Mouse (Mus musculus) forebrain, embryonic 13.5 days (tissue): ENCODE data around the gene Nr1h4. TPM values are rescaled to one million over a fixed set of nuclear protein-coding genes. Genes with fewer than 3 reads are reported as not detected.

ENCODE experiments used
- ATAC-seq: fragments of 200-750 bp; cut with Nextera tagmentation; 2 replicates; pipeline ENCODE4 v1.8.0; 2017
- H3K27ac ChIP-seq: fragments of 300-500 bp; sonication (generic); 2 replicates; pipeline ENCODE4 v1.5.1; 2015; ENCODE audit warnings: inconsistent platforms, mild to moderate bottlenecking, moderate library complexity
- H3K27me3 ChIP-seq: fragments of 300-500 bp; sonication (generic); 2 replicates; pipeline ENCODE4 v1.6.1; 2015; ENCODE audit warnings: mild to moderate bottlenecking, inconsistent platforms
- H3K36me3 ChIP-seq: fragments of 300-500 bp; sonication (generic); 2 replicates; pipeline ENCODE4 v1.6.1; 2015; ENCODE audit warnings: mild to moderate bottlenecking, inconsistent platforms; ENCODE audit not compliant: poor library complexity, severe bottlenecking
- H3K4me1 ChIP-seq: fragments of 300-500 bp; sonication (generic); 2 replicates; pipeline ENCODE4 v1.6.1; 2015; ENCODE audit warnings: inconsistent platforms
- H3K4me2 ChIP-seq: fragments of 300-500 bp; sonication (generic); 2 replicates; pipeline ENCODE4 v1.6.1; 2015; ENCODE audit warnings: inconsistent platforms, mild to moderate bottlenecking, moderate library complexity
- H3K4me3 ChIP-seq: fragments of 300-500 bp; sonication (generic); 2 replicates; pipeline ENCODE4 v1.5.1; 2015; ENCODE audit warnings: mild to moderate bottlenecking, inconsistent platforms
- H3K9ac ChIP-seq: fragments of 300-500 bp; sonication (generic); 2 replicates; pipeline ENCODE4 v1.6.1; 2015; ENCODE audit warnings: mild to moderate bottlenecking, inconsistent platforms
- H3K9me3 ChIP-seq: fragments of 300-500 bp; sonication (generic); replicated peaks from 2 replicates; pipeline ENCODE4 v1.6.1; 2016; ENCODE audit warnings: inconsistent platforms
- WGBS: fragments of 180-500 bp; shearing (Covaris S2); methylation state at CpG from one replicate; pipeline ENCODE4 v1.1.7; 2015; 5-methylcytosine and 5-hydroxymethylcytosine counted together
- polyA plus RNA-seq: library from polyadenylated mRNA; unstranded; fragments of >200 nt; fragmentation: Nextera tagmentation; extraction: Ambion mirVana; gene quantifications from 2 replicates; pipeline ENCODE4 v1.2.1, GENCODE M21; 2015

The Nr1h4 gene
- polyA plus RNA-seq, 1 experiment from 2014 or later = 0.10 TPM

DNA sequence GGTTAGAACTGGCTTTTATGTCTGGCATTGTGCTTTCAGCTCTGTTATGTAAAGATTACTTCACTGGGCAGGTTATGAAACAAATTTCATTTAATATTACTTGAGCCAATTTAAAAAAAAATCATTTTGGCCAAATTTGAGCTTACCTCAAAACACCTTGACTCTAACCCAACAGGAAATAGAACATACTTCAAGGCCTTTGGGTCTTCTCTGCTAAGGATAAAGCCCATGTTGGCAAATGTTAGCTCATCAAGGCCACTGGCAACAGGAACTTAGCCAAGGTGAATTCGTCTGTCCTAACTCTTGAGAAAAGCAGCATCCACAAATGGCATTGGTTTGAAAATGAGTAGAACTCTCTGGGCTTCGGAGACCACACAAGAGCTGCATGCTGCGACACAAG, 43.1 kb downstream of the Nr1h4 start:
- no peaks in the 10 kb centered on the region for H3K9me3 ChIP-seq
- no peaks in the 10 kb centered on the region for H3K36me3 ChIP-seq
- WGBS = 82% methylated on average over 3 of the region's 3 CpGs
- no peak for ATAC-seq
- no peak overlapping the region for H3K27ac ChIP-seq
- H3K4me3 ChIP-seq = no peak overlapping the region
- H3K4me1 ChIP-seq = peaks cover 10% of the 10 kb centered on the region; the same call in 1 of the 2 replicates
- H3K4me2 ChIP-seq = no peak overlapping the region
- 0 out of 2 replicates have a peak, but pooled peaks cover 7% of the 10 kb centered on the region for H3K27me3 ChIP-seq
- no peak overlapping the region for H3K9ac ChIP-seq

DNA sequence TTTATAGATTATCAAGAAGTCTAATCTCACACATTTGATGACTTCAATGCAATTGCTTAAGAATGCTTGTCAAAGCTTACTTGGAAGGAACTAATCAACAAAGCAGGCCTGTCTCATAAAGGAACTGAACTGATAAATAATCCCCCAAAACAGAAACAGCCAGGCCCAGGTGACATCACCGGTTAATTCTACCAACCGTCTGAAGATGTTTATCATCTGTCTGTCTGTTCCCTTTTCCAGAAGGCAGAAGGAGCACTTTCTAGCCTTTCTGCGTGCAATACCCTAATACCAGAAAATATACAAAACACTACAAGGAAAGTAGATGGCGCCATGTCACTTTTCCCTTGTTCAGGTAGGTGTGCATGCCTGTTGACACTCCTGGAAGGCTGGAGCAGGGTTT, 43.9 kb downstream of the Nr1h4 start:
- Histone ChIP-seq H3K4me3 (no peak overlapping the region), H3K36me3 (no peaks in the 10 kb centered on the region), H3K27ac (no peak overlapping the region), H3K9ac (no peak overlapping the region), H3K4me1 (peaks cover 10% of the 10 kb centered on the region; the same call in 1 of the 2 replicates), H3K4me2 (no peak overlapping the region), H3K27me3 (0 out of 2 replicates have a peak, but pooled peaks cover 7% of the 10 kb centered on the region), H3K9me3 (no peaks in the 10 kb centered on the region)
- 79% methylated on average over 4 of the region's 4 CpGs for WGBS
- no peak for ATAC-seq

DNA sequence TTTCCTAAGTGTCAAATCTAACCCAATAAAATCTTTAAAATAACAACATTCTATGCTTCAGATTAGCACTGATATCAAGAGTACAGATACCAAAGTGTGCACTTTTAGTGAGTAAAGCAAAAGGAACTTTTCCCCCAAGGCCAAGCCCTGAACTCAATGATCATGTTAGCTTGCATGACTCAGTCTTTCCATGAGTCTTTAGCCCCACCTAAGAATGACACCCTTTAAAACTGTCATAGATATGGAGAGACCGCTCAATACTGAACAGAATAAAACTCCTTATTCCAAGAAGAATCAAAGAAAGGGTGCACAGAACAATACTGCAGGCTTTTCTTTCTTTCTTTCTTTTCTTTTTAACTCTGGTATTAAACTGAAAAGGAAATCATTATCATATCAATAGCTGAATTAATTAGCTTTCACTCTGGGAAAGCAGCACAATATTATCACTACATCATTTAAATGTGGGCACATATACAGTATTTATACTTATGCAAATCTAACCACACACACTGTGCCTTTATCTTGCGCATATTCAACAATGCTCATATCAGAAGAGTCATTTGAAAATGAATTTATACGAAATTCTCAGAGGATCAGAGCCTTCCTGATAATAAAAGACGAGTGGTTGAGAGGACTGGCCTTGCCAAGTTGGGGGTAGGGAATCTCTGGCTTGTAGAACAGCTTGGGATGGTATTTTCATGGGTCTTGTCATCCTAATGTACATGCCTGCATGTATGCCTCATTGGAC, 46.2 kb downstream of the Nr1h4 start:
- Histone ChIP-seq H3K4me3 (no peak overlapping the region), H3K9ac (no peak overlapping the region), H3K27ac (peak overlapping the region; percentile 14; the same call in 1 of the 2 replicates), H3K36me3 (no peaks in the 10 kb centered on the region), H3K9me3 (no peaks in the 10 kb centered on the region), H3K4me2 (no peak overlapping the region), H3K27me3 (0 out of 2 replicates have a peak, but pooled peaks cover 2% of the 10 kb centered on the region), H3K4me1 (peaks cover 15% of the 10 kb centered on the region; the same call in 1 of the 2 replicates)
- 12% methylated on average over 4 of the region's 4 CpGs for WGBS
- peak; percentile 89 for ATAC-seq

DNA sequence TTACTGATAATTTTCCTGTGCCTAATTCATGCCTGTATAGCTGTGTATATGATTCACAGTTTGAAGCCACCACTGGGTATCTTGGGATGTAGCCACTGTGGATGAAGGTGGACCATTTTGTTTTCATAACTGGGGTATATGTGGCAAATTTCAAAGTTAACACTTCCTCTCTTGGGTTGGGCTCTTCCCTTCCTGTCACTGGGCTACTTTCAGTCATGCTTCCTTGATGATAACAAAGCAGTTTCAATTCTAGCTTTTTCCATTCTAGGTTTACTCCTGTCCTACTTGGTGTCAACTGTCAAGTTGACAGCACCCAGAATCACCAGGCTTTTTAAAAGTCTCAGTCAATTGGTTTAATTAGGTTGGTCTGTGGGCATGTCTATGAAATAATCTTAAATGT, 48.5 kb downstream of the Nr1h4 start:
- Histone ChIP-seq H3K27ac (no peak overlapping the region), H3K36me3 (no peaks in the 10 kb centered on the region), H3K27me3 (0 out of 2 replicates have a peak, but pooled peaks cover 2% of the 10 kb centered on the region), H3K9ac (no peak overlapping the region), H3K4me2 (no peak overlapping the region), H3K4me1 (peaks cover 21% of the 10 kb centered on the region), H3K9me3 (no peaks in the 10 kb centered on the region), H3K4me3 (no peak overlapping the region)
- no peak for ATAC-seq

DNA sequence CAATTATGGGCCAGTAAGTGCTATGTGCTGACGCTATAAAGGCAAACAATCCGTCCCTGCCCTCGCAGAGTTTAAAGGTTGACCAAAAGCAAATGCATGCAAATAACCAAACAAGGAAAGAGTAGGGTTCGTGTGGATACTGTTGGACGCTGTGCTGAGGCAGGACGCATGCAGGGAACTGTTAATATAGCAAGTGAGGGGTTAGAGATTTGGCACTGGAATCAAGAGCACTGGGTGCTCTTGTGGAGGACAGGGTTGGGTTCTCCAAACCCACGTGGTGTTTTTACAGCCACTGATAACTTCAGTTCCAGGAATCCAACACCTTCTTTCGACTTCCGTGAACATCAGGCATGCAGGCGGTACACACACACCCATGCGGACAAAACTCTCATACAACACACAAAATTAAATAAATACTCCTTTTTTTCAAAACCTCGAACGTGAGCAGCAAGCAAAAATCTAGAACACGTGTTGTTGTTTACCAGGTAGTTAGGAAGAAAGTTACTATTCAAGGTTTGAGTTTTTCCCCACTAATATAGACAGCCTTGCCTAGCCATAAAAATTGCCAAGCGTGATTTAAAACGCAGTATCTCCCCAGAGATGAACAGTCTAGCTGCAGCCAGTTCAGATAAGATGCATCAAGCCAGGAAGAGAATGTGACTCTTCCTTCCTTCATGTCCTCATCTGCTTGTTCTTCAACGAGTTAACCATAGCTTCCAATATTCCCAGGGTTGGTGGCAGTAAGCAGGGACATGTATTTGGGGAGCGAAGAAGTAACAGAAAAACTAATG, 49.4 kb downstream of the Nr1h4 start:
- Histone ChIP-seq H3K4me3 (no peak overlapping the region), H3K36me3 (no peaks in the 10 kb centered on the region), H3K9me3 (no peaks in the 10 kb centered on the region), H3K27ac (no peak overlapping the region), H3K4me2 (no peak overlapping the region), H3K4me1 (peaks cover 21% of the 10 kb centered on the region), H3K27me3 (no peaks in the 10 kb centered on the region), H3K9ac (no peak overlapping the region)
- ATAC-seq = no peak
- 91% methylated on average over 18 of the region's 18 CpGs for WGBS

DNA sequence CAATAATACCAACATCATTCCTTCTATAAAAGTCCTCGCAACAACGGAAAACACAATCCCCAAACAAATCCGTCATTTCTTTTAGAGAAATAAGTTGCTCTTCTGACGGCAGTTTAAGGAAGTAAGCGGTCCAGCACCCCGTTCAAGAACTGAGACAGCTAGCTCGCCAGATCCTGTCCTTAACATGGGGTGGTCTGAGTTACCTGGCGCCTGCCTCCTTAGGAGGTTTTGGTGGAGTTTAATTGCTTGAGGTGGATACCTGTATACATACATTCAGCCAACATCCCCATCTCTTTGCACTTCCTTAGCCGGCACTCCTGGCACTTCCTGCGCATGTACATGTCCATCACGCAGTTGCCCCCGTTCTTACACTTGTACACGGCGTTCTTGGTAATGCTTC, 50.3 kb downstream of the Nr1h4 start:
- Histone ChIP-seq H3K9me3 (no peaks in the 10 kb centered on the region), H3K36me3 (no peaks in the 10 kb centered on the region), H3K4me3 (no peak overlapping the region), H3K27me3 (no peaks in the 10 kb centered on the region), H3K4me2 (no peak overlapping the region), H3K27ac (no peak overlapping the region), H3K9ac (no peak overlapping the region), H3K4me1 (peaks cover 21% of the 10 kb centered on the region)
- 81% methylated on average over 14 of the region's 14 CpGs for WGBS
- no peak for ATAC-seq

DNA sequence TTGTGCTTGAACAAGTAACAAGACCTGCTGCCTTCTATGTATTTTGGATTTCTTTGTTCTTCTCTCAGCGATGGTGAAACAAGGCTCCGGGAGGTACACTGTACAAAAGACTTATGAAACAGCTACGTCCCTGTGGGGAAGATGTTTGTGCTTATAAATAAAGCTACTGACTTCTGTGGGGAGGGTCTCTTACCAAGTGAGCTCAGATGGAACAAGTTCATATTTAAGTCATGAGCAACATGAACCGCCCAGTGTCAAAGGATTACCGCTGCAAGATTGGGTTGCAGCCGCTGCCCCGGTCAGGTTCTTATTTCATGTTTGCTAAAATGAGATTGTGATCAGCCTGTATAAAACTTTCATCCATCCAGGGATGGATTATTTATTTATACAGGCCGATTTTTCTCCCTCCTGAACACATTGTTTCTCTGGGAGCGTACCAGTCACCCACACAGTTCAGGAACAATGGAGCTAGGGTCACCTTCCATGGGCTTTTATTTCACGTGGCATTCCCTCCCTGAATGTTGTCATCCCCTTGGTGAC, 51.2 kb downstream of the Nr1h4 start:
- H3K4me1 ChIP-seq = peaks cover 15% of the 10 kb centered on the region
- H3K9ac ChIP-seq = no peak overlapping the region
- no peaks in the 10 kb centered on the region for H3K27me3 ChIP-seq
- 18% methylated on average over 10 of the region's 10 CpGs for WGBS
- no peak overlapping the region for H3K4me3 ChIP-seq
- peak overlapping the region; percentile 17 for H3K4me2 ChIP-seq
- no peaks in the 10 kb centered on the region for H3K36me3 ChIP-seq
- H3K27ac ChIP-seq = no peak overlapping the region
- no peak for ATAC-seq
- H3K9me3 ChIP-seq = no peaks in the 10 kb centered on the region

DNA sequence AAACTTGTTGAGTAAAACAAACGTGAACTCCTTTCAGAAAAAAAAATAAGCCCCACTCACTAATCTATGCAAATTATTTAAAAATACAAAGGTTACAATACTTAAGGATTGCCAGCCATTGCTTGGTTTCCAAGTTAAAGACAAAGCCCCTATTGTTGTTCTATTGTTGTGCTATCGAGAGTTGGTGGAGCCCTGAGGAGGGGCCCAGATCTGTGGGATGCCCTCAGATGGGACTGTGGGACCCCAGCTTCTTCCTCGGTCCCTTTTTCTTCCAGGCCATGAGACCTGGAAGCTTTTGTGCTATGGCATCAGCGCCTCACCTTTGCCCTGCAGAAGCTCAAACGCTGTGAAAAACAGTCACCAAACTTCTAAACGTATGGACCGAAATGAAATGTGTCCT, 51.7 kb downstream of the Nr1h4 start:
- H3K27me3 ChIP-seq = no peaks in the 10 kb centered on the region
- no peak overlapping the region for H3K9ac ChIP-seq
- 22% methylated on average over 7 of the region's 7 CpGs for WGBS
- no peaks in the 10 kb centered on the region for H3K9me3 ChIP-seq
- peaks cover 11% of the 10 kb centered on the region for H3K4me1 ChIP-seq
- no peak overlapping the region for H3K4me3 ChIP-seq
- H3K27ac ChIP-seq = no peak overlapping the region
- H3K36me3 ChIP-seq = no peaks in the 10 kb centered on the region
- no peak for ATAC-seq
- peak overlapping the region; percentile 22; the same call in 1 of the 2 replicates for H3K4me2 ChIP-seq

DNA sequence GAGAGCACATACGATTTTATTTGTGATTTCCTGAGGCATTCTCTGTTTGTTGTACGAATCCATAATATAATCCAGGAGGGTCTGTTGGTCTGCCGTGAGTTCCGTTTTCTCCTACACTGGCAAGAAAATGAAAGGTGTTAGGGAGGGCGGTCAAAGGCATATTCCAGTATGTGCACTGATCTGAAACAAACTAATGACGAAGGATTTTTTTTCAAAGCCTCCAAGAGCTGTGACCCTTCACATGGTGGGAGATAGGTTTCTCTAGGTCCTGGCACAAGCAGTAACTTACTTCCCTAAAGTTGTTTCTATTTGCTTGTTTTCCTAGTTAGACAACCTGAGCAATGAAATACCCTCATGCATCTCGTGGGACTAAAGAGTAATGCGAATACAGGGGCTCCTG, 54.6 kb downstream of the Nr1h4 start:
- Histone ChIP-seq H3K9ac (no peak overlapping the region), H3K36me3 (no peaks in the 10 kb centered on the region), H3K27me3 (no peaks in the 10 kb centered on the region), H3K4me1 (peaks cover 11% of the 10 kb centered on the region), H3K4me3 (no peak overlapping the region), H3K9me3 (no peaks in the 10 kb centered on the region), H3K4me2 (no peak overlapping the region), H3K27ac (no peak overlapping the region)
- ATAC-seq = no peak
- 89% methylated on average over 8 of the region's 8 CpGs for WGBS

DNA sequence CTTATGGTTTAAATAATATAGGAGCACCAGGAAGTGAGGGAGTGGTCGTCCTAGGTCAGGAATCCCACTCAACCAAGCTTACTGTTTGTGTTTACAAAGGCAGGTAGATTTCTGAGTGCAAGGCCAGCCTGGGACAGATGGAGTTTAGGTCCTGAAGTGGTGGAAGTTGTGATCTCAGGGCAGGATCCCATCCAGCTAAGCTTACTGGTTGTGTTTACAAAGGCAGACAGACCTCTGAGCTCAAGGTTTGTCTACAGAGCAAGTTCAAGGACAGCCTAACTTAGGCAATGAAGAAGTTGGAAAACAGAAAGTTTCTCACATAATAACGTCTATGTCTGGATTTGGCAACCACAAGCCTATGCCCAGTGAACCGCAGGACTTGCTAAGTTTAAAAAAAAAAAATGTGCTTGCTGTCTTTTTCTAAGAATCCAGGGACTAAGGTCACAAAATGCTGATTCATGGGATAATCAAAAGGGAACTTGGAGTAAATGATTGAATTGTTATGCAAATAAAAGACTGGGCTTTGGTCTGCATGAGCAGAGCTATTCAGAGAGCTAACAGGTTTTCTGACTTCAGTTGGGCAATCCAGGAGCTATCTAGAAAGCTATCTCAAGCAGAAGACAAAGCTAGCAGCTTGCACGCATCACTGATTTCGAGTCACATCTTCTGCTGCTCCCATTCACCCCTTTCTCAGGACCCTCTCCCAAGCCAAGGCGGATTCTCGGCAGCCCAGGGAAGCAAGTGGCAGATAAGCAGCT, 62.6 kb downstream of the Nr1h4 start:
- H3K9ac ChIP-seq = no peak overlapping the region
- no peak overlapping the region for H3K4me3 ChIP-seq
- no peak overlapping the region for H3K27ac ChIP-seq
- H3K27me3 ChIP-seq = no peaks in the 10 kb centered on the region
- H3K36me3 ChIP-seq = no peaks in the 10 kb centered on the region
- peaks cover 8% of the 10 kb centered on the region; the same call in 1 of the 2 replicates for H3K9me3 ChIP-seq
- ATAC-seq = no peak
- no peak overlapping the region for H3K4me2 ChIP-seq
- WGBS = 34% methylated on average over 7 of the region's 7 CpGs
- no peaks in the 10 kb centered on the region for H3K4me1 ChIP-seq

DNA sequence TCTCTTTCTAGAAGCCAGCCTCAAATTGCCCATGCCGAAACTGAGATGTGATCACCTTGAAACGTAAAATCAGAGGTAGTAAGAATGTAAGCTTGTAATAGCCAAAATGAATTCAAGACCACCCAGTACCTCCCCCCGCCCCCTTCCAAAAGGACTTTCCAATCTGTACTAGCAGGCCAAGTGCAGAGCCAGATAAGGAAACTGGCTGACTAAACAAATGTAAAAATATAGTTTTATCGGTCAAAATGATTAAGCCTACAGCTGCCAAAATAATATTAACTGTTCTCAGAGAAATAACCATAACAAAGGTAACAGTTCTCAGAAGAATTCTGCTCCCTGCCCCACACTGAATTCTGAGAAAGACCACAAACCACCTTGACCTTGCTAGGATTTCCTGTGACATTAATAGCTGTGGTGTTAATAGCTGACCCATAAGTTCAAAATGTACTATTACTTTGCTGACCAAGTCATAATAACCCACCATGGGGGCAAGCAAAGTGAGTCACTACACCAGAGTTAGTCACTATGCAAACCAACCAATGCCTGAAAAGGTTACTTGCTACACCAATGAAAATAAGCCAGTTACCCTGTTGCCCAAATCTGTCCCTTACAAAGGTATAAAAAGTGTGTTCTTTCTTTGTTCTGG, 68.5 kb downstream of the Nr1h4 start:
- H3K4me3 ChIP-seq = no peak overlapping the region
- no peaks in the 10 kb centered on the region for H3K36me3 ChIP-seq
- H3K27ac ChIP-seq = no peak overlapping the region
- no peak overlapping the region for H3K9ac ChIP-seq
- no peaks in the 10 kb centered on the region for H3K4me1 ChIP-seq
- H3K9me3 ChIP-seq = peaks cover 2% of the 10 kb centered on the region; the same call in 1 of the 2 replicates
- no peak for ATAC-seq
- H3K4me2 ChIP-seq = no peak overlapping the region
- 88% methylated on average over 4 of the region's 4 CpGs for WGBS
- 0 out of 2 replicates have a peak, but pooled peaks cover 2% of the 10 kb centered on the region for H3K27me3 ChIP-seq
